Mouse (Mus musculus) liver, embryonic 14.5 days (tissue): Measurements from ENCODE around the gene Olfr433.
"Not testable (repeated sequence)": the region's sequence is repeated elsewhere in the genome, so short reads cannot be mapped to it uniquely, and the experiment has no call there.

ENCODE experiments used
- CTCF ChIP-seq: IDR thresholded peaks from 2 replicates; pipeline ENCODE4 v1.5.1; 2016; ENCODE audit warnings: antibody characterized with exemption, low read depth, control low read depth
- EP300 ChIP-seq: IDR thresholded peaks from 2 replicates; pipeline ENCODE4 v1.6.1; 2016; ENCODE audit warnings: antibody characterized with exemption, low read depth

GRCm38 (mm10) chr1:174004352-174005109 is 36.0 kb upstream of the Olfr433 start:
- not testable (repeated sequence) for TF ChIP-seq CTCF, EP300
